Mouse (Mus musculus): Measurements from ENCODE around the gene Gdf9. TPM values are rescaled to one million over a fixed set of nuclear protein-coding genes. Genes with fewer than 3 reads are reported as not detected.

The Gdf9 gene
- total and polyA plus RNA-seq, 2 experiments from 2014 or later, result 0.79 to 0.95 TPM

DNA sequence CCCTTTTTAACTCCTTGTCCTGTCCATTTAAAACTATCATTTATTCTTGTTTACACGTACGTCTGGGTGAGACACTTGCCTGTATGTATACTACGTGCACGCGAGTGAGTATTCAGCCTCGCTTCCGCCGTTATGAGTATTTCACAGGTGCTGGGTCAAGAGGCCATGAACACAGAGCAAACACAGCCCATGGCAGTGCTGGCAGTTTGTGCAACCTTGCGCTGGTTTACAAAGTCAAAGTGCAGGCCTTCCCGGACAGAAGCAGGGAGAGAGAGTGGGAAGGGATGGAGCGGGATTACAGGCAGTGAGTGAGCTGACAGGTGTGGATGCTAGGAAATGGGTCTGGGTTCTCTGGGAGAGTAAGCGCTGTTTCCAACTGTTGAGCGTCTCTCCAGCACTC, 15.4 kb downstream of the Gdf9 start:
- 87% methylated on average over 13 of the region's 13 CpGs for WGBS
- DNase-seq (ENCODE audit: low spot score) (no peak), ATAC-seq (ENCODE audit: insufficient read depth, low read depth) (no peak)
- Histone ChIP-seq H3K27me3 (ENCODE audit: control insufficient read depth, insufficient read depth, low read length) (no peaks in the 10 kb centered on the region), H3K36me3 (replicated peaks; ENCODE audit: control insufficient read depth, insufficient read depth, low read length) (no peaks in the 10 kb centered on the region), H3K4me2 (ENCODE audit: low read depth, low read length) (no peak overlapping the region), H3K9ac (replicated peaks; ENCODE audit: low read depth, low read length) (no peak overlapping the region), H3K4me1 (ENCODE audit: control insufficient read depth, insufficient read depth) (peaks cover 7% of the 10 kb centered on the region; the same call in 1 of the 2 replicates), H3K27ac (ENCODE audit: low read depth) (no peak overlapping the region), H3K4me3 (ENCODE audit: low read depth, low read length) (no peak overlapping the region), H3K9me3 (replicated peaks; ENCODE audit: control insufficient read depth, low read length) (no peaks in the 10 kb centered on the region)
- TF ChIP-seq EP300 (IDR thresholded peaks at IDR 0.05; ENCODE audit: low read depth) (no peak), CTCF (IDR thresholded peaks at IDR 0.05; ENCODE audit: low read depth) (no peak)

DNA sequence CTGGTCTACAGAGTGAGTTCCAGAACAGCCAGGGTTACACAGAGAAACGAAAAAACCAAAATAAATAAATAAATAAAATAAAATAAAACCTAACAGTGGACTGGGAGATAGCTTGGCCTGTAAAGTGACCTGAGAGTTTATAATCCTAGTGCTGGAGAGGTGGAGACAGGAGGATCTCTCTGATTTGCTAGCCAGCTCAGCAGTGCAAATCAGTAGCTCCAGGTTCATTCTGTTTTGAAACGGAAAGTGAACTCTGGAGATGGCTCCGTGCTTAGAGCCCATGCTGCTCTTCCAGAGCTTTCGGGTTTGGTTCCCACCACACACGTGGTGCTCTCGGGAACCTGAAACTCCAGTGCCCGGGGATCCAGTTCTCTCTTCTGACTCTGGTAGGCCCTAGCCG, 17.2 kb downstream of the Gdf9 start:
- Histone ChIP-seq H3K9me3 (replicated peaks; ENCODE audit: control insufficient read depth, low read length) (no peaks in the 10 kb centered on the region), H3K4me2 (ENCODE audit: low read depth, low read length) (no peak overlapping the region), H3K27me3 (ENCODE audit: control insufficient read depth, insufficient read depth, low read length) (no peaks in the 10 kb centered on the region), H3K27ac (ENCODE audit: low read depth) (0 out of 2 replicates have a peak overlapping the region, but pooled peaks have one; percentile 3), H3K4me3 (ENCODE audit: low read depth, low read length) (no peak overlapping the region), H3K36me3 (replicated peaks; ENCODE audit: control insufficient read depth, insufficient read depth, low read length) (no peaks in the 10 kb centered on the region), H3K9ac (replicated peaks; ENCODE audit: low read depth, low read length) (no peak overlapping the region), H3K4me1 (ENCODE audit: control insufficient read depth, insufficient read depth) (no peaks in the 10 kb centered on the region)
- 88% methylated on average over 8 of the region's 8 CpGs for WGBS
- DNase-seq (ENCODE audit: low spot score), result no peak
- ATAC-seq (ENCODE audit: insufficient read depth, low read depth), result no peak
- TF ChIP-seq EP300 (IDR thresholded peaks at IDR 0.05; ENCODE audit: low read depth), result no peak
- no peak for TF ChIP-seq CTCF (IDR thresholded peaks at IDR 0.05; ENCODE audit: low read depth)

GRCm38 (mm10) chr11:53448529-53448928, 17.7 kb downstream of the Gdf9 start:
- Histone ChIP-seq H3K36me3 (replicated peaks; ENCODE audit: control insufficient read depth, insufficient read depth, low read length) (no peaks in the 10 kb centered on the region), H3K9me3 (replicated peaks; ENCODE audit: control insufficient read depth, low read length) (no peaks in the 10 kb centered on the region), H3K27me3 (ENCODE audit: control insufficient read depth, insufficient read depth, low read length) (no peaks in the 10 kb centered on the region), H3K4me1 (ENCODE audit: control insufficient read depth, insufficient read depth) (no peaks in the 10 kb centered on the region), H3K9ac (replicated peaks; ENCODE audit: low read depth, low read length) (no peak overlapping the region), H3K4me2 (ENCODE audit: low read depth, low read length) (no peak overlapping the region), H3K27ac (ENCODE audit: low read depth) (0 out of 2 replicates have a peak overlapping the region, but pooled peaks have one; percentile 3), H3K4me3 (ENCODE audit: low read depth, low read length) (no peak overlapping the region)
- WGBS, result 62% methylated on average over 1 of the region's 1 CpGs
- ATAC-seq (ENCODE audit: insufficient read depth, low read depth) (no peak), DNase-seq (ENCODE audit: low spot score) (no peak)
- TF ChIP-seq CTCF (IDR thresholded peaks at IDR 0.05; ENCODE audit: low read depth) (no peak), EP300 (IDR thresholded peaks at IDR 0.05; ENCODE audit: low read depth) (no peak)

DNA sequence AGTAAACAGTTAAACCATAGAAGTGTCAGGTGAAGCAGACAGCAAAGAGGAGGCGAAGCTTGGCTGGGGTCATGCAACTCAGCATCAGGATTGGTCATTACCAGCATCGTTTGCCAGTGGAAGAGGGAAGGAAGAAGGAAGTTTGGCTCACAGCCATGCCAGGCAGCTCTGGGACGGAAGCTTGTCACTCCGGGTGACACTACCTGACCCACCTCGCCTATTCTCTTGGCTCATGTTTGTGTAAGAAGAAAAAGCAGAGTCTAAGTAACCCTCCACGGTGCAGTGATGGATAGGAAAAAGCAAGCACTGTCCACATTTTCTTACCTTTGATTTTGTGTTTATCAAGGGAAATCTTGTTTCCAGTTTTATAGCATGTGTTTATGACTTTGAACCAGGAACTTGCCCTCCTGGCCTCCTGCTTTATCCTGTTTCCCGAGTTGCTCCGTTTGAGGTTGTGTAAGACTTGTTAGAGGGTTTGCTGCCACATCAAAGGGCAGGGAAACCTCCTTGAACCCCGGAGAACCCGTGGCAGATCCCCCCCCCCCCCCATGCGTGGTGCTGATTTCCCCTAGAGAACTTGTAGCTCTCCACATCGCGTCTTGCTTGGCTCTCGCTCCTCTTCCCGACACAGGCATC, 19.4 kb downstream of the Gdf9 start:
- WGBS, result 30% methylated on average over 15 of the region's 15 CpGs
- H3K9me3 ChIP-seq (replicated peaks; ENCODE audit: control insufficient read depth, low read length), result no peaks in the 10 kb centered on the region
- no peak overlapping the region for H3K9ac ChIP-seq (replicated peaks; ENCODE audit: low read depth, low read length)
- H3K4me2 ChIP-seq (ENCODE audit: low read depth, low read length), result no peak overlapping the region
- H3K4me3 ChIP-seq (ENCODE audit: low read depth, low read length), result no peak overlapping the region
- H3K36me3 ChIP-seq (replicated peaks; ENCODE audit: control insufficient read depth, insufficient read depth, low read length), result no peaks in the 10 kb centered on the region
- no peak for DNase-seq (ENCODE audit: low spot score)
- TF ChIP-seq EP300 (IDR thresholded peaks at IDR 0.05; ENCODE audit: low read depth) (no peak), CTCF (IDR thresholded peaks at IDR 0.05; ENCODE audit: low read depth) (no peak)
- H3K27me3 ChIP-seq (ENCODE audit: control insufficient read depth, insufficient read depth, low read length), result no peaks in the 10 kb centered on the region
- no peak for ATAC-seq (ENCODE audit: insufficient read depth, low read depth)
- H3K27ac ChIP-seq (ENCODE audit: low read depth), result no peak overlapping the region
- H3K4me1 ChIP-seq (ENCODE audit: control insufficient read depth, insufficient read depth), result no peaks in the 10 kb centered on the region

DNA sequence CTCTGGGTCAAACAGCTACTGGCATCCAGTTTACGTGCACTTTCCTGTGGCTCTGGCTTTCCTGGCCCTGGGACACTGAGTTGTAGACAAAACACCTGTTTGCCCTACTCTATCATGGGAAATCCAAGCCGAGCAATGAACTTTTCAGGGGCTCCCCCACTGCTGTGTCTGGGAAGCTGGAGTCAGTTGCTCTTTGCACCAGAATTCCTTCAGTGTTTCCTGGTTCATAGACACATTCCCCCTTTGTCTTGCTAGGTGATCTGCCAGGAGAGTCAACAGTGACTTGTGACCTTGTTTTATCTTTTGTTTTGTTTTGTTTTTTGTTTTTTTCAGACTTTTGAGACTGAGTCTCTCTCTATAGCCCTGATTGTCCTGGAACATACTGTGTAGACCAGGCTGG, 20.5 kb downstream of the Gdf9 start:
- H3K4me1 ChIP-seq (ENCODE audit: control insufficient read depth, insufficient read depth), result no peaks in the 10 kb centered on the region
- DNase-seq (ENCODE audit: low spot score) (no peak), ATAC-seq (ENCODE audit: insufficient read depth, low read depth) (no peak)
- WGBS, result 66% methylated on average over 2 of the region's 2 CpGs
- H3K9me3 ChIP-seq (replicated peaks; ENCODE audit: control insufficient read depth, low read length), result no peaks in the 10 kb centered on the region
- no peak for TF ChIP-seq EP300 (IDR thresholded peaks at IDR 0.05; ENCODE audit: low read depth)
- no peak for TF ChIP-seq CTCF (IDR thresholded peaks at IDR 0.05; ENCODE audit: low read depth)
- H3K27me3 ChIP-seq (ENCODE audit: control insufficient read depth, insufficient read depth, low read length), result no peaks in the 10 kb centered on the region
- no peak overlapping the region for H3K4me2 ChIP-seq (ENCODE audit: low read depth, low read length)
- no peak overlapping the region for H3K9ac ChIP-seq (replicated peaks; ENCODE audit: low read depth, low read length)
- H3K4me3 ChIP-seq (ENCODE audit: low read depth, low read length), result no peak overlapping the region
- H3K36me3 ChIP-seq (replicated peaks; ENCODE audit: control insufficient read depth, insufficient read depth, low read length), result no peaks in the 10 kb centered on the region
- H3K27ac ChIP-seq (ENCODE audit: low read depth), result no peak overlapping the region

DNA sequence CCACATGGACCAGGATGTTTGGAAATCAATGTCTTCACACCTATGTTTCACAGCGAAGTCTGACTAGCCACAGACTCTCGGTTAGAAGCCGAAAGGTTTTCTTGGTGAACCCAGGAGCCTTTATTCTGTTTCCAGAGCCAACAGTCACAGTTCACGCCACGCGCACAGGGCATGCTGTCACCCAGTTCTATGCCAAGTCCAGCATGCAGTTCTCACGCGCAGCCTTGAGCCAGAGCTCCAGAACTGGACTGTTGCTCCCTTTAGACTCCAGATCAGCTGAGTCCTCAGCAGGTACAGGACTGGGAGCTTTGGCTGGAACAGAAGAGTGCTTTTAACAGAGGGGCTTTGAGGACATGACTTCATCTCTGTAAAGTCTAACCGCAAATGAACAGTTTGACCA, 21.6 kb downstream of the Gdf9 start:
- WGBS, result 96% methylated on average over 9 of the region's 9 CpGs
- no peak overlapping the region for H3K9ac ChIP-seq (replicated peaks; ENCODE audit: low read depth, low read length)
- H3K9me3 ChIP-seq (replicated peaks; ENCODE audit: control insufficient read depth, low read length), result no peaks in the 10 kb centered on the region
- H3K4me1 ChIP-seq (ENCODE audit: control insufficient read depth, insufficient read depth), result no peaks in the 10 kb centered on the region
- DNase-seq (ENCODE audit: low spot score) (no peak), ATAC-seq (ENCODE audit: insufficient read depth, low read depth) (no peak)
- no peaks in the 10 kb centered on the region for H3K36me3 ChIP-seq (replicated peaks; ENCODE audit: control insufficient read depth, insufficient read depth, low read length)
- no peak overlapping the region for H3K27ac ChIP-seq (ENCODE audit: low read depth)
- no peak overlapping the region for H3K4me2 ChIP-seq (ENCODE audit: low read depth, low read length)
- no peaks in the 10 kb centered on the region for H3K27me3 ChIP-seq (ENCODE audit: control insufficient read depth, insufficient read depth, low read length)
- TF ChIP-seq EP300 (IDR thresholded peaks at IDR 0.05; ENCODE audit: low read depth), result no peak
- H3K4me3 ChIP-seq (ENCODE audit: low read depth, low read length), result no peak overlapping the region

All from heart, postnatal 0 days (tissue).